Mouse (Mus musculus) liver, embryonic 13.5 days (tissue): ENCODE measurements around the gene Cracr2b. TPM values are rescaled to one million over a fixed set of nuclear protein-coding genes. Genes with fewer than 3 reads are reported as not detected.
A peak's percentile ranks its signal among the peaks of the same experiment; 100 is the strongest.

ENCODE experiments used
- ATAC-seq: fragments of 200-750 bp; cut with Nextera tagmentation; 2 replicates; pipeline ENCODE4 v1.8.0; 2017; ENCODE audit warnings: low read depth, mild to moderate bottlenecking, moderate number of reproducible peaks, moderate library complexity
- DNase-seq: peaks from one replicate; pipeline ENCODE4 v3.0.0; 2022
- H3K27ac ChIP-seq: fragments of 300-500 bp; sonication (generic); 2 replicates; pipeline ENCODE4 v1.5.1; 2015; ENCODE audit warnings: moderate library complexity, mild to moderate bottlenecking, inconsistent platforms
- H3K27me3 ChIP-seq: fragments of 300-500 bp; sonication (generic); 2 replicates; pipeline ENCODE4 v1.6.1; 2015; ENCODE audit warnings: mild to moderate bottlenecking, inconsistent platforms
- H3K36me3 ChIP-seq: fragments of 300-500 bp; sonication (generic); 2 replicates; pipeline ENCODE4 v1.6.1; 2015; ENCODE audit warnings: mild to moderate bottlenecking, inconsistent platforms
- H3K4me1 ChIP-seq: fragments of 300-500 bp; sonication (generic); replicated peaks from 2 replicates; pipeline ENCODE4 v1.6.1; 2015; ENCODE audit warnings: inconsistent platforms
- H3K4me2 ChIP-seq: fragments of 300-500 bp; sonication (generic); 2 replicates; pipeline ENCODE4 v1.6.1; 2015; ENCODE audit warnings: inconsistent platforms, mild to moderate bottlenecking, moderate library complexity
- H3K4me3 ChIP-seq: fragments of 300-500 bp; sonication (generic); replicated peaks from 2 replicates; pipeline ENCODE4 v1.5.1; 2015; ENCODE audit warnings: mild to moderate bottlenecking, inconsistent platforms
- H3K9ac ChIP-seq: fragments of 300-500 bp; sonication (generic); 2 replicates; pipeline ENCODE4 v1.6.1; 2015; ENCODE audit warnings: mild to moderate bottlenecking, inconsistent platforms
- H3K9me3 ChIP-seq: fragments of 300-500 bp; sonication (generic); replicated peaks from 2 replicates; pipeline ENCODE4 v1.6.1; 2016; ENCODE audit warnings: inconsistent platforms
- WGBS: fragments of 180-500 bp; shearing (Covaris S2); methylation state at CpG from one replicate; pipeline ENCODE4 v1.1.7; 2015; ENCODE audit not compliant: insufficient replicate concordance; 5-methylcytosine and 5-hydroxymethylcytosine counted together
- polyA plus RNA-seq: library from polyadenylated mRNA; unstranded; fragments of >200 nt; fragmentation: Nextera tagmentation; extraction: Ambion mirVana; gene quantifications from 2 replicates; pipeline ENCODE4 v1.2.1, GENCODE M21; 2015

Cracr2b gene
- polyA plus RNA-seq, 1 experiment from 2014 or later: 4.0 TPM

GRCm38 (mm10) chr7:141474160-141474559 is 13.3 kb downstream of the Cracr2b start:
- ATAC-seq (no peak), DNase-seq (no peak)
- peaks cover 36% of the 10 kb centered on the region for H3K36me3 ChIP-seq
- no peaks in the 10 kb centered on the region for H3K9me3 ChIP-seq
- H3K27ac ChIP-seq: peak overlapping the region; percentile 87
- H3K27me3 ChIP-seq: no peaks in the 10 kb centered on the region
- peak overlapping the region; percentile 95 for H3K4me2 ChIP-seq
- H3K4me3 ChIP-seq: peak overlapping the region; percentile 81
- H3K4me1 ChIP-seq: peaks cover 70% of the 10 kb centered on the region
- peak overlapping the region; percentile 87 for H3K9ac ChIP-seq
- WGBS: 3% methylated on average over 5 of the region's 5 CpGs

- Histone ChIP-seq H3K4me2 (peak within 1 kb of the TSS; percentile 95), H3K27me3 (no peaks in the 10 kb centered on the region), H3K27ac (peak within 1 kb of the TSS; percentile 87), H3K9ac (peak within 1 kb of the TSS; percentile 87), H3K36me3 (peaks cover 26% of the 10 kb centered on the region), H3K9me3 (no peaks in the 10 kb centered on the region), H3K4me1 (peaks cover 62% of the 10 kb centered on the region), H3K4me3 (peak within 1 kb of the TSS; percentile 81)
- under 1% methylated on average over 86 of the region's 87 CpGs for WGBS
- peak; percentile 77 for ATAC-seq
- DNase-seq: peak; percentile 79
Observed at GRCm38 (mm10) chr7:141475011-141475804, 14.3 kb downstream of the Cracr2b start, which contains the start of the genes Polr2l and Tspan4. Gene Polr2l (minus strand): TSS chr7:141475132. Gene Tspan4 (plus strand): TSS chr7:141475240.

- H3K9ac ChIP-seq: peak overlapping the region; percentile 87
- DNase-seq (no peak), ATAC-seq (no peak)
- peaks cover 20% of the 10 kb centered on the region for H3K36me3 ChIP-seq
- H3K9me3 ChIP-seq: no peaks in the 10 kb centered on the region
- H3K4me1 ChIP-seq: peaks cover 67% of the 10 kb centered on the region
- H3K27ac ChIP-seq: peak overlapping the region; percentile 87
- H3K4me2 ChIP-seq: peak overlapping the region; percentile 95
- 1% methylated on average over 12 of the region's 12 CpGs for WGBS
- H3K27me3 ChIP-seq: peaks cover under 1% of the 10 kb centered on the region; the same call in 1 of the 2 replicates
- peak overlapping the region; percentile 81 for H3K4me3 ChIP-seq
Observed at GRCm38 (mm10) chr7:141475805-141476158, 14.9 kb downstream of the Cracr2b start.

DNA sequence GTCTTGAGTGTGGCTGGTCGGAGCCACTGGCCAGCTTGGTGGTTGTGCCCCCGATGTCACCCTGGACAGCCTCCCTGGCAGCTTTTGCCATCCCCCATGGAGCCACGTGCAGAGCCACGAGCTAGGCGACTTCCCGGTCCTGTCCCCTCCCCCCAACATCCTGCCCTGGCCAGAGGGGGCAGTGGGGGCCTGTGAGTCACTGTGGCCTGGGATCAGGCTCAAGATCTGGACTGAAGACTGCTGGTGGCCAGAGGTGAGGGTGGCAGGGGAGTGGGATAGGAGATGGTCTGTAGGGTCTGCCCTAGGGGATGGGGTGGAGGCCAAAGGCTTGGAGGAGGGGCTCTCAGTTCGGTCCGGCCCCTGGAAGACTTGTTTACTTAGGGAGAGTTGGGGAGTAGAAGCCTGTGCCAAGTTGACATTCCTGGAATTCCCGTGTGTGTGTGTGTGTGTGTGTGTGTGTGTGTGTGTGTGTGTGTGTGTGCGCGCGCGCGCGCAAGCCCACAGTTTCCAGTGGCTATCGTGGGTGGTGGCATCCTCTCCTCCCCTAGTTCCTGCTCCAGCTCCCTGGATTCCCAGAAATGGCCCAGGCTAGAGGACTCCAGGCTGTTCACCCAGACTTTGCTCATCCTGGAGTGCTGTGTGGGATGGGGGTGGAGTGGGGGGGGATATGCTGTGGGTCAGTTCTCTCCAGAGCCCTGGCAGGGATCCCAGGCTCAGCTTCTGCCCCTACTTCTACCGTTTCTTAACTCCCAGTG is 15.5 kb downstream of the Cracr2b start:
- DNase-seq (peak; percentile 47), ATAC-seq (peak; percentile 22)
- peaks cover 73% of the 10 kb centered on the region for H3K4me1 ChIP-seq
- peak overlapping the region; percentile 81 for H3K4me3 ChIP-seq
- H3K9ac ChIP-seq: peak overlapping the region; percentile 87
- H3K36me3 ChIP-seq: peaks cover 14% of the 10 kb centered on the region
- WGBS: 7% methylated on average over 17 of the region's 17 CpGs
- H3K27me3 ChIP-seq: peaks cover 6% of the 10 kb centered on the region
- peak overlapping the region; percentile 95 for H3K4me2 ChIP-seq
- H3K27ac ChIP-seq: peak overlapping the region; percentile 87
- H3K9me3 ChIP-seq: no peaks in the 10 kb centered on the region

- peaks cover 79% of the 10 kb centered on the region for H3K4me1 ChIP-seq
Observed at GRCm38 (mm10) chr7:141476981-141477370, 16.1 kb downstream of the Cracr2b start.

DNA sequence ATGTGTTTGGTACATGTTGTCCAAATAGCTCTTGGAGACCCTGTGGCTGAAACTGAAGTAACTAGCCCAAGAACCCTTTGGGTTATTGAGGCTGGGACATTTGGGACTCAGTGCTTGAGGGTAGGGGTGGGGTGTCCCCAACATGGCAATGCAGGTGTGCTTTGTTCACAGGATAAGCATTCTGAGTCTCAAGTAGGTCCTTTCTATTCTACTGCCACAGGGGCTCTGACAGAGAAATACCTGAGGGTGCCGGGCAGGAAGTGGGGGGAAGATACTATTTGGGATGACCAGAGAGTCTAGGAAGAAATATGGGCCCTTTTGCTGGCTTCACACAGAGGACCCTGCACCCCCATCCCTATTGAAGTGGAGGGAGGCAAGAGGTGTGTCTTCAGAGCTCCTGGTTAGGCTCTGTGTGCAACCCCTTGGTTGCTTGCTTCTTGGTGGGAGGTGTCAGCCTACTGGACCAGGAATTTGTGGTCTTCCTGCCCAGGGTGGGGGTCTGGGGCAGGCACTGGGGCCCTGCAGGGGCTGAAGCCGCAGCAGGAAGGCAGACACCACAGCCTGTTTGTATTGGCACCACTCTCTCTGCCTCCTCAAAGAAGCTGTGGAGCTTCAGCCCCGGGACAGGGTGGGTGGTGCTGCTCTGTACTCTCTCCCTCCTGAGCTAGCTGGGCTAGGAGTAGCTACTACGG is 16.8 kb downstream of the Cracr2b start:
- Histone ChIP-seq H3K4me3 (peak overlapping the region; percentile 10; the same call in 1 of the 2 replicates), H3K4me1 (peaks cover 79% of the 10 kb centered on the region), H3K9ac (peak overlapping the region; percentile 87)

More at GRCm38 (mm10) chr7:141476981-141477370, 16.1 kb downstream of the Cracr2b start:
- DNase-seq (no peak), ATAC-seq (peak; percentile 22)
- peak overlapping the region; percentile 87 for H3K27ac ChIP-seq
- peak overlapping the region; percentile 81 for H3K4me3 ChIP-seq
- peaks cover 10% of the 10 kb centered on the region for H3K36me3 ChIP-seq
- WGBS: 5% methylated on average over 7 of the region's 7 CpGs
- no peaks in the 10 kb centered on the region for H3K9me3 ChIP-seq
- peaks cover 12% of the 10 kb centered on the region for H3K27me3 ChIP-seq
- peak overlapping the region; percentile 95 for H3K4me2 ChIP-seq
- H3K9ac ChIP-seq: peak overlapping the region; percentile 87

GRCm38 (mm10) chr7:141478270-141478748 is 17.4 kb downstream of the Cracr2b start:
- Histone ChIP-seq H3K9ac (peak overlapping the region; percentile 87), H3K4me2 (peak overlapping the region; percentile 95), H3K27me3 (peaks cover 25% of the 10 kb centered on the region), H3K4me3 (peak overlapping the region; percentile 10; the same call in 1 of the 2 replicates), H3K27ac (peak overlapping the region; percentile 87), H3K9me3 (no peaks in the 10 kb centered on the region), H3K4me1 (peaks cover 77% of the 10 kb centered on the region), H3K36me3 (0 out of 2 replicates have a peak, but pooled peaks cover under 1% of the 10 kb centered on the region)
- 15% methylated on average over 5 of the region's 5 CpGs for WGBS
- DNase-seq (no peak), ATAC-seq (no peak)

More for the DNA sequence above, 16.8 kb downstream of the Cracr2b start:
- 19% methylated on average over 4 of the region's 4 CpGs for WGBS
- H3K9me3 ChIP-seq: no peaks in the 10 kb centered on the region
- peak overlapping the region; percentile 87 for H3K27ac ChIP-seq
- DNase-seq (no peak), ATAC-seq (no peak)
- H3K4me2 ChIP-seq: peak overlapping the region; percentile 95
- peaks cover 20% of the 10 kb centered on the region for H3K27me3 ChIP-seq
- H3K36me3 ChIP-seq: peaks cover 2% of the 10 kb centered on the region

DNA sequence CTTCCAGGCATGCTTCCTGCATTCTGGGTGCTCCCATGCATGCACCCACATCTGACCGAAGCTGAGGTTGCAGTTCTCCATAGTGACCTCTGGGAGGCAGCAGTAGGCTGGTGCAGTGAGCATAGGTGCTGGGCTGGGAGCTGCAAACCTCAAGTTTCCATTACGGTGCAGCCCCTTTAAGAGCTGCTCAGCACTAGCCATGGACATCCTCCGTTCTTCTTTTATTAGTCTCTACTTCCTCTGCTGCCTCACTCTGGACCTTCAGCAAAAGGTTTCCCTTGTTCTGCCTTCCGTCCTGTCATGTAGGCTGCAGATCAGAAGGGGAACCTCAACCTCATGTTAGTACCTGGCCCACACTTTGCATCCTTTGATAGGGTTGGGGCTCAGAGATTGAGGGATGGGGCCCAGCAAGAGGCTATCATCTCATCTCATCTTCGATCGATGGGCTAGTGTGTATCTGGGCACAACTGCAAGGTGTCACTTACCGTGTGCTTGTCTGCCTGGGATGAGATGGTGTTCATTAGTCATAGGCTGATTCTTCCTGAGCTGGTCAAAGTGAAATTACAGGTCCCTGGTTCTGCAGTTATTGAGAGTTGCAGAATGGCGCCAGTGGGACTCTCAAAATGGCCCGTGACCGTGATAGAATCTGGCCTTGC is 20.1 kb downstream of the Cracr2b start:
- Histone ChIP-seq H3K27ac (no peak overlapping the region), H3K27me3 (peaks cover 28% of the 10 kb centered on the region), H3K36me3 (peaks cover 3% of the 10 kb centered on the region; the same call in 1 of the 2 replicates), H3K9me3 (no peaks in the 10 kb centered on the region), H3K4me1 (peaks cover 57% of the 10 kb centered on the region), H3K4me3 (peak overlapping the region; percentile 55), H3K9ac (0 out of 2 replicates have a peak overlapping the region, but pooled peaks have one; percentile 44), H3K4me2 (peak overlapping the region; percentile 77)
- ATAC-seq (peak; percentile 48), DNase-seq (peak; percentile 59)
- 9% methylated on average over 10 of the region's 10 CpGs for WGBS

DNA sequence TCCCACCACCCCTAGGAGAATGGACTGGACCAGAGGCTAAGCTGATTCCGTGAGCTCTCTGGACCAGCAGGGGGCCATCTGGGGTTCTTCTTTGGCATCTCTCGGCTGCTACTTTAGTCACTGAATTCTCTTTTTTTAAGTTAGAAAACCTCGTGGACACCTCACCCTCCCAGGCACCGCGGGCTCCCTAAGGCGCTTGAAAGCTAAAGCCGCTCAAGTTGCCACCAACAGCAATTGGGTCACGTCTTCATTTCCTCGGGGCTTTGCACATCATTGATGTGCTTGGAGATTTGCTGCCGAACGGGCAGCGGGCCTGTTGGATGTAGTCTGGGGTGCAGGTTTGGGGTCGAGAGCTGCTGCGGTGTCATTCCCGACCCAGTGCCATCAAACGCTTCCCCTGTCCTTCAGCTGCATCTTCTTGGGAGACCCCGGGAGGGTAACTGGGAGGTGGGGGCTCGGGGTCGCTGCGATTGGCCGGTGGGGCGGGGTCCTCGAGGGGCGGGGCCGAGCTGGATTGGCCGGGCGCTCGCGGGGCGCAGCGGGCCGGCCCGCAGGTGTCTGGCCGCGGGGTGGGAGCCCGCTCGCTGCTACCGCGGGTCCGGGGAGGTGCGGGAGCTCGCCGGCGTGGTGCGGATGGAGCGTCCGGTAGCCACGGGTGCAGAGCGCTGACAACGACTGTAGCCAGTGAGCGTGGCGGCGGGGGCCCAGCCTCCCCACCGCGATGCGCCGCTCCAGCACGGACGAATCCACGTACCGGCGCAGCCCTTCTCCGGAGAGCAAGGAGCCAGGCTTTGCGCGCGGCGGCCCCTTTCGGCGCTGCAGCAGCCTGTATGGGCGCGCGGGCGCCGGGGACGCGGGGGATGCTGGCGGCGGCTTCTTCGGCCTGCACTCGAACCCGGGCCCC is 20.9 kb downstream of the Cracr2b start:
- peaks cover 10% of the 10 kb centered on the region for H3K36me3 ChIP-seq
- H3K27ac ChIP-seq: no peak overlapping the region
- no peaks in the 10 kb centered on the region for H3K9me3 ChIP-seq
- H3K4me1 ChIP-seq: peaks cover 50% of the 10 kb centered on the region
- DNase-seq: no peak
- ATAC-seq: no peak
- H3K27me3 ChIP-seq: peaks cover 28% of the 10 kb centered on the region
- peak overlapping the region; percentile 77 for H3K4me2 ChIP-seq
- peak overlapping the region; percentile 44 for H3K9ac ChIP-seq
- peak overlapping the region; percentile 55 for H3K4me3 ChIP-seq
- WGBS: 5% methylated on average over 71 of the region's 81 CpGs
